In the genomic region with DNA sequence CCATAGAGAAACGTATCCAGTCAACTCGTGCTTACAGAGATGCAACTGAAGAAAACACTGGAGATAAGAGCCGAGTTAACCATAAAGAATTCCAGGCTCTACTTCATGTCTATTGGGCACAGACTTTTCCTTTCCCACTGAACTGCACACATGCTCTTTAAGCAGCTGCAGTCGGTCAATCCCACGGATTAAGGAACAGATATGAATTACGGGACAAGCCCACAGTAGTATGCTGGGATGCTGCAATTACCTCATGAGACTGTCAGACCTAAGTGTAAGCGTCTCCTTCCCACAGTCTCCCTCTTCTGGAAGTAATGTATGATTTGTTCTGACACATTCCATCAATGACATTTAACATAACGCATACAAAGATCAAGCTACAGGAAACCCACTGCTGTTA, we compare ENCODE assay signal across 15 mouse cellular contexts.
"Had no signal": no experiment of that assay in that cellular context is flagged by ENCODE, and none has a peak within 500 bp of the region (broad histone marks: within the 10 kb centered on the region; RNA-seq: fewer than 3 reads in every experiment).

No protein-coding gene starts in this region.

- H3K27me3 ChIP-seq: kidney, embryonic 15.5 days; limb, embryonic 12.5 days; liver, embryonic 13.5 days; megakaryocyte, embryonic 14.5 days; midbrain, embryonic 12.5 days; stomach, embryonic 15.5 days had no signal

- H3K4me2 ChIP-seq: kidney, embryonic 15.5 days; limb, embryonic 12.5 days; liver, embryonic 13.5 days; midbrain, embryonic 12.5 days; stomach, embryonic 15.5 days had no signal

- H3K27ac ChIP-seq: kidney, embryonic 15.5 days; limb, embryonic 12.5 days; liver, embryonic 13.5 days; macrophage; midbrain, embryonic 12.5 days; stomach, embryonic 15.5 days had no signal

- DNase-seq: kidney, adult 18-20 months; kidney, postnatal 25 days; liver; liver, embryonic 13.5 days; liver, postnatal 0 days; right cerebral cortex, postnatal 14 days; thymus, postnatal 36 days had no signal

- H3K9ac ChIP-seq: kidney, embryonic 15.5 days; limb, embryonic 12.5 days; liver, embryonic 13.5 days; liver, postnatal 0 days; midbrain, embryonic 12.5 days; stomach, embryonic 15.5 days had no signal

- H3K36me3 ChIP-seq: kidney, embryonic 15.5 days; limb, embryonic 12.5 days; midbrain, embryonic 12.5 days; stomach, embryonic 15.5 days had no signal

- ATAC-seq: inflammation-experienced regulatory T-cells, adult 6 months; liver, postnatal 0 days; midbrain, embryonic 16.5 days had no signal

- H3K9me3 ChIP-seq: kidney, embryonic 15.5 days; limb, embryonic 12.5 days; liver, embryonic 13.5 days; megakaryocyte, embryonic 14.5 days; midbrain, embryonic 12.5 days; stomach, embryonic 15.5 days had no signal

- H3K4me1 ChIP-seq: kidney, embryonic 15.5 days; limb, embryonic 12.5 days; liver, embryonic 13.5 days; megakaryocyte, embryonic 14.5 days; midbrain, embryonic 12.5 days; stomach, embryonic 15.5 days had no signal

- H3K4me3 ChIP-seq: kidney, embryonic 15.5 days; limb, embryonic 12.5 days; liver, embryonic 13.5 days; megakaryocyte, embryonic 14.5 days; midbrain, embryonic 12.5 days; stomach, embryonic 15.5 days had no signal
